Mouse (Mus musculus): Measurements from ENCODE around the gene Hivep2. TPM values are rescaled to one million over a fixed set of nuclear protein-coding genes. Genes with fewer than 3 reads are reported as not detected.

Gene Hivep2
- total RNA-seq, 2 experiments from 2014 or later: 23.3 to 26.6 TPM

- no peak for DNase-seq (ENCODE audit: low spot score in 2 of 2)
These were observed 5.4 kb downstream of the Hivep2 start for GRCm38 (mm10) chr10:13971268-13971667.

- no peak for DNase-seq (ENCODE audit: low spot score in 2 of 2)
These were observed 7.8 kb downstream of the Hivep2 start for GRCm38 (mm10) chr10:13973563-13974179.

GRCm38 (mm10) chr10:13974472-13974871 lies 8.6 kb downstream of the Hivep2 start:
- DNase-seq (ENCODE audit: low spot score in 2 of 2): no peak

- DNase-seq (ENCODE audit: low spot score in 2 of 2): no peak
These were observed 10.0 kb downstream of the Hivep2 start for GRCm38 (mm10) chr10:13975861-13976260.

GRCm38 (mm10) chr10:13976267-13976666 lies 10.4 kb downstream of the Hivep2 start:
- no peak for DNase-seq (ENCODE audit: low spot score in 2 of 2)

GRCm38 (mm10) chr10:13982271-13982670 lies 16.4 kb downstream of the Hivep2 start:
- DNase-seq (ENCODE audit: low spot score in 2 of 2): no peak

- peak; percentile 42 to 63 for DNase-seq (ENCODE audit: low spot score in 2 of 2)
These were observed 17.0 kb downstream of the Hivep2 start for GRCm38 (mm10) chr10:13982769-13983381.

GRCm38 (mm10) chr10:13983631-13984030 lies 17.8 kb downstream of the Hivep2 start:
- DNase-seq (ENCODE audit: low spot score in 2 of 2): peak in 1 of 2 experiments; percentile 16

- no peak for DNase-seq (ENCODE audit: low spot score in 2 of 2)
These were observed 18.4 kb downstream of the Hivep2 start for GRCm38 (mm10) chr10:13984233-13984632.

- no peak for DNase-seq (ENCODE audit: low spot score in 2 of 2)
These were observed 20.7 kb downstream of the Hivep2 start for GRCm38 (mm10) chr10:13986539-13986938.

GRCm38 (mm10) chr10:13987336-13987735 lies 21.5 kb downstream of the Hivep2 start:
- DNase-seq (ENCODE audit: low spot score in 2 of 2): no peak

- no peak for DNase-seq (ENCODE audit: low spot score in 2 of 2)
These were observed 22.4 kb downstream of the Hivep2 start for GRCm38 (mm10) chr10:13988280-13988679.

GRCm38 (mm10) chr10:13988757-13989156 lies 22.9 kb downstream of the Hivep2 start:
- no peak for DNase-seq (ENCODE audit: low spot score in 2 of 2)

GRCm38 (mm10) chr10:13990842-13991241 lies 25.0 kb downstream of the Hivep2 start:
- DNase-seq (ENCODE audit: low spot score in 2 of 2): no peak

- no peak for DNase-seq (ENCODE audit: low spot score in 2 of 2)
These were observed 27.5 kb downstream of the Hivep2 start for GRCm38 (mm10) chr10:13993411-13993810.

- DNase-seq (ENCODE audit: low spot score in 2 of 2): no peak
These were observed 31.5 kb downstream of the Hivep2 start for GRCm38 (mm10) chr10:13997336-13997735.

GRCm38 (mm10) chr10:14004769-14005517 lies 39.1 kb downstream of the Hivep2 start:
- DNase-seq (ENCODE audit: low spot score in 2 of 2): no peak

- no peak for DNase-seq (ENCODE audit: low spot score in 2 of 2)
These were observed 43.8 kb downstream of the Hivep2 start for GRCm38 (mm10) chr10:14009721-14010120.

- no peak for DNase-seq (ENCODE audit: low spot score in 2 of 2)
These were observed 50.6 kb downstream of the Hivep2 start for GRCm38 (mm10) chr10:14016287-14016970.

- DNase-seq (ENCODE audit: low spot score in 2 of 2): no peak
These were observed 51.5 kb downstream of the Hivep2 start for GRCm38 (mm10) chr10:14017338-14017737.

- DNase-seq (ENCODE audit: low spot score in 2 of 2): peak in 1 of 2 experiments; percentile 9
These were observed 52.0 kb downstream of the Hivep2 start for GRCm38 (mm10) chr10:14017822-14018364.
